Mouse (Mus musculus) layer of hippocampus, postnatal 36 days (tissue): ENCODE data around the gene Dnase1l3. TPM values are rescaled to one million over a fixed set of nuclear protein-coding genes. Genes with fewer than 3 reads are reported as not detected.

ENCODE experiments used
- DNase-seq, 2 experiments: peaks; one replicate each; pipeline ENCODE4 v3.0.0; 2022
- total RNA-seq, 2 experiments: library from RNA; stranded (reverse); gene quantifications; 2 replicates each; pipeline ENCODE4 v1.2.3; 2021

Dnase1l3 gene
- not detected for total RNA-seq

DNA sequence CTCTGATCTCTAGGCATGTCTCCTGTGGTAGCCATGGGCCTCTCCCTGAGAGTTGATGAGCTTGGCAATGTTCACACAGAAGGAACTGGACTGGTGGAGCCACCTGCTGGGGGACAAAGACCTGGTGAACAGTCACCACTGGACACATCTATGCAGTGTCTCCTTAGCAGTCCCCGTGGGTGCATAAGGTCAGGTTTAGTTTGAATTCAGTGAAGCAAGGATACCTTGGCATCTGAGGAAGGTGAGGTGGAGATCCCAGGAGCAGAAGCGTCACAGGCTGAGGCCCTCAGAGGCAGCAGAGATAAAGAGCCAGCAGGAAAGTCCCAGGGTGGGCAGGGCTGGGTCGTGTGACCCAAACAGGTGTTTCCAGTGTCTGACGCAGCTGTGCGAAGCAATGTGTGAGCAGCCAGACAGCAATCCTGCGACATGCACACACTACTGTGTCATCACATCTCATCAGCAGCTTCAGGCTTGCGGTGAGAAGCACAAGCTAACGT, at the start of gene Dnase1l3:
Dnase1l3 (minus strand) TSS at position 303 of the 497 bp plus-strand sequence.
- no peak for DNase-seq

DNA sequence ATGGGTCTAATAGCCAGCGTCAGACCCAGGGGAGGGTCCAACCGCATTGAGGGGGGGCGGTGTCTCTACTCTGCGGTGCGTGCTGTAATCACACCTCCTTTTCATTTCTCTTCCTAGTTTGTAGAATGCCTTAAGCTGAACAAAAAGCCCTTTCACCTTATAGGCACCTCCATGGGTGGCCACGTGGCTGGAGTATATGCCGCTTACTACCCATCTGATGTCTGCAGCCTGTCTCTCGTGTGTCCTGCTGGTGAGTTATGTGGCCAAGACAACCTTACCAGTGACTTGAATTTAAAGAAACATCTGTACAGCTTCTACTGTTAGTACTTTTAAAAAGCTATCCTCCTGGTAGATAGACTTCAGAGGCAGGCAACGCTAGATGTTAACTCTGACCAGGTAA, 48.2 kb upstream of the Dnase1l3 start:
- DNase-seq, result no peak

DNA sequence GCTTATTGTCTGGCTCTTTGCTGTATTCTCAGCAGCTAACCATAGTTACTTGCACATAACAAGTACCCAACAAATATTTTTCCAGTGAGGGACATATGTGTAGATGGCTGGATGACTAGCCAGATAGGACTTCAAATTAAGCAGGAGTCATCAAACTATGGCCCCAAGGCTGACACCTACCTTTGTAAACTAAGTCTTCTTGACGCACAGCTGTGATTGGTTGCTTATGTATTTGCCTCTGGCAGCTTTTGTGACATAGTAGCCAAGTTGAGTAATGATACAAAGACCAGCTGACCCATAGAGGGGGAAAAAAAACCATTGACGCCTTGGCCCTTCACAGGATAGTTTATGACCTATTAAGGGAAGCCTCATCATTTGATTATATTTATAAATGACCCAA, 47.7 kb upstream of the Dnase1l3 start:
- no peak for DNase-seq

DNA sequence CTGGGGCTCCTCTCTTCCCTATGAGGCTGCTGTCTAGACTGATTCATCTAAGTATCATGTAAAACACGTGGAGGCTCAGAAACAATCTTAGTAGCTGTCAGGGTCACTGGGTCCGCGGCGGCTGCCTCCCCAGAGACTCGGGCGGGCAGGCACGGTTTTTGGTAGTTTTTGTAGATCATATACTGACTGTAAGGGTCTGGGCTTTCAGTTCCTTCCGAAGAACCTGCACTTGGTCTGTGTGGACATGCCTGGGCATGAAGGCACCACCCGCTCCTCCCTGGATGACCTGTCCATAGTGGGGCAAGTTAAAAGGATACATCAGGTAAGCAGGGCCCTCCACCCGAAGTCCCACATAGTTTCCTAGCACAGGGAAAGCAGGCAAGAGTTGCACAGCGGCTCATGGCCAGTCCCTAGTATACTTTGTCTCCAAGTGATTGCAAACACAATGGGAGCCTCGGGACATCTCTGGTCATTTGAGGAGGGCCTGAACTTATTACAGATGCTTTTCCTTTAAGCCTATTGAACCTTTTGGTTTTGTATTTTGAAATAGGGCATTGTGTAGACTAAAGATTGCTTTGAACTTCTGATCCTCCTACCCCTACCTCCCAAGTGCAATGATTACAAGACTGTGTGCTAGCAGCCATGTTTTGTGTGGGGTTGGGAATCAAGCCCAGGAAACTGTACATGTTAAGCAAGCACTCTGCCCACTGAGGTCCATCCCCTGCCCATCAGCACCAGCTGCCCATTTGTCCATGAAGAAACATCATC, 46.7 kb upstream of the Dnase1l3 start:
- DNase-seq, result no peak

DNA sequence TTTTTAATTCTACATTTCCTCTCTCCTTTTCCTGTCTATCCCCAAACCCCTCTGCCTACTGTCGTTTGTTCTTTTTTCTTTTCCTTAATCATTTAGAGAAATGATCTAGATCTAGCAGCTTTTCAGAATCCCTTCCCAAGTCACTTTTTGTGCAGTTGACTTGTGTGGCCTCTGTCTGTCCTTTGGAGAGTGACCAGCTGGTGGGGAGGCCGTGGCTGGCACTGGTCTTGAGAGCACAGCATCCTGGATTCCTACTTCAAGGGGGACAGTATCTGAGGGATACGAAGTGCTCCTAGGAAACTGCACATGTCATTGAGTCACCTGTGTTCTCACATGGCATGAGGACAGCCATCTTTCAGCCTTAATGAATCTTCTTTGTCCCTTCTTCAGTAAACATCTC, 45.8 kb upstream of the Dnase1l3 start:
- no peak for DNase-seq

DNA sequence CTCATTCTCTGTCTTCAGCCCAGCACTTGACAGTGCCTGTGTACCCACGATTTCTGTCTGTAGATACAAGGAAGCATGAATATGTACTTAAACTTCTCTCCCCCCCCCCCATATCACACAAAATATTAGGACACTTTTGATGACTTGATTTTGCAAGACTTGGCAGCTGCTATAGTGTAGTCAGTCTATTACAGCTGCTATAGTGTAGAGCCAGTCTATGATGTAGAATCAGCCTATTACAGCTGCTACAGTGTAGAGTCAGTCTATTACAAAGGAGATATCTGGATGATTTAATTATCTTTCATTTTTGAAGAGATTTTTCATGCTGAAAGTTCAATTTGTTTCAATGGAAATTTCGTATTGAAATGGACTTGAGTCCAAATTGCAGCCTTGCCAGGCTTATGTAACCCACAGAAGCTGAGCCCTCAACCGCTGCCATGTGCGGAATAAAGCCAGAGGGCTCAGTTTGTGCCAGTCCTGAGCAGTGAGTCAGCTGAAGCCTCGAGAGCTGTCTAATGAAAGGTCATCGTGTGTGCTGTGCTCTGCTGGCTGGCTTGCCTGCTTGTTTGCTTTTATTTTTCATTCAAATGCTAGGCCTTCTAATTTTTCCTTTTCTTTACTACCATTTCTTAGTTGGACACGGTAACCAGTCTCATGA, 44.5 kb upstream of the Dnase1l3 start:
- peak; percentile 63 to 74 for DNase-seq

DNA sequence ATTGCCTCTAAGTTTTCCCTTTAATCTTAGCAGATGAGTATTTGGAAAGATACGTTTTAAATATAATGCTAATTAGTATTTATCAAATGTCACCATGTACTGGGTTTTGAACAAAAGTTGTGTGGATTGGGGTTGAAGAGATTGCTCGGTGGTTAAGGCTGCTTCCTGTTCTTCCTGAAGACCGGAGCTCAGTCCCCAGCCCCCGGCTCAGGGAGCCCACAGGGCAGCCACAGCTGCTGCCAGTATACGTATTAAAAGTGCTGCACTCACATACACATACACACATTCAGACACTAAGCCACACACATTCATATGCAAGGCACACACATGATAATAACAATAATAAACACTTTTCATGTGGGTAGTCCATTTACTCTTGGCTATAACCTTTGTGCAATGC, 43.8 kb upstream of the Dnase1l3 start:
- no peak for DNase-seq

DNA sequence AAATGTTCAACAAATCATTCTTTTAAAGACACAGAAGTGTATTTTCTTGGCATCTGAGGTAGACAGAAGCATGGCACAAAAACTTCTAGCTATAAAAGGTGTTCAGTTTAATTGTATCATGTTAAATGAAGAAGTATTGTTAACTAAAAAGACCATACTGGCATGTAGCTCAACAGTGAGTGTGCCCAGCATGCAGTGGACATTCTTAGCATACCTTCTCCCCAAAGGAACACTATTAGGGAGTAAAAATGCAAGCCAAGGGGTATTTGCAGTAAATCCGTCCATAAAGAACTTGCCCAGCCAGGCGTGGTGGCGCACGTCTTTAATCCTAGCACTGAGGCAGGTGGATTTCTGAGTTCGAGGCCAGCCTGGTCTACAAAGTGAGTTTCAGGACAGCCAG, 42.0 kb upstream of the Dnase1l3 start:
- no peak for DNase-seq

DNA sequence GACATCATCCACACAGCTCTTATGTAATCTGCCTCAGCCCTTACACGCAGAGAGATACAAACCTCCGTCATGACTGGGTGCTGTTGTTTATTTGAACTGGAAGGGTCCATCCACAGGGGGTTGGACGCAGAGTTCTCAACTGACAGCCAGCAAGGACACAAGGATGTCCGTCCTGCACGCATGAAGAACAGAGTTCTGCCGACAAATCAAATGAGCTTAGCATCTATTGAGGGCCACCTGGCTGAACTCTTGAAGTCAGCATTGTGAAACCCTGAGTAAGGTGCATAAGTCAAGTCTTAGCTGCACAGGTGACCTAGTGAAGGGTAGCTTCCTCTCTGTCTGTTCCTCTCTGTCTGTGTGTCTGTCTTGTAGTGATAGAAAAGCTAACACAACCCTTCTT, 41.6 kb upstream of the Dnase1l3 start:
- no peak for DNase-seq

DNA sequence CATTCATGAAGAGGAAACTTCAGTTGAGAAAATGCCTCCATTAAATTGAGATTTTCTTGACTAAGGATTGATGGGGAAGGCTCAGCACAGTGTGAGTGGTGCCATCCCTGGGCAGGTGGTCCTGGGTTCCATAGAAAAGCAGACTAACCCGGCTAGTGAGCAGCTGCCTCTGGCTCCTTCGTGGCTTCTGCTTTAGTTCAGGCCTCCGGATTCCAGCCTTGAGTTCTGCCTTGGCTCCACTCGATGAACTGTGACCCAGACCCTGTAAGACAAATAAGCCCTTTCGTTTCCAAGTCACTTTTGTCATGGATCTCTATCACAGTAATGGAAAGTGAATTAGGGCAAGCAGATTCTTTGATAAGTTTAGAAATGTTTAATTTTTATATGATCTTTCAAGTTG, 40.2 kb upstream of the Dnase1l3 start:
- no peak for DNase-seq

DNA sequence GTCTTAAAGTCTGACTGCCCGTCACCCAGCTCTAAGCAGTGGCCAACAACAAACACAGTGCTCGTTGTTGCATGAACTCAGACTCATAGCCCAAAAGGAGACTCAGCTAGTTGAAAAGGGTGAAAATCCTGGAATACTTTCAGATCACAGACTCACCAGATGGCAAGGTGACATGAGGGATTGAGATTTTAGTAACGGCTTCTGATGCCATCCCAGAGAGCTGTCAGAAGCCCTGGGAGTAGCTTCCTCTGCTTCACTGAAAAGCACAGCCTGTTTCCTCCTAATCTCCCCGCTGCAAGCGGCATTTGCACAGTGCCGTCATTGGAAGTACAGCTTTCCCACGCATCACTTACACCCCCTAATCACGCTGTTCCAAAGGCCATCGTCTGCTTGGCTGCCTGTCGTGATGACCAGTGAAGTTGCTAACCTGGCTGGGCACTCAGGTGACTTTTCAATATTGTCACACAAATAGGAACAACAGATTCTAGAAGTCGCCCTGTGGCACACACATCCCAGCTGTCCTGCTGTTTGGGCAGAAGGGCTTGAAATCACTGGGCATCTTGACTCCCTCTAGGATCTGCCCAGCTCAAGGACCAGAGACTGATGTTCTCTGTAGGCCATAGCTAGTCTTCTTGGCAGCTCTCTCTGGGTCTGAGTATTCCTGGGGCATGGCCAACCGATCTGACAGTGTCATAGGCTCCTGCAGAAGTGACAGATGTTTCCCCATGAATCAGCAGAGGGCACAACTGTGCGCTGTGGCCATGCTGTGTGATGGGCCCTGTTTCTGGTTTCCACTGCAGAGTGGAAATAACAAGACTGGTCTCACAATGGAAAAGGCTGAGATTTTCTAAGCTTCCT, 37.9 kb upstream of the Dnase1l3 start:
- DNase-seq, result no peak

DNA sequence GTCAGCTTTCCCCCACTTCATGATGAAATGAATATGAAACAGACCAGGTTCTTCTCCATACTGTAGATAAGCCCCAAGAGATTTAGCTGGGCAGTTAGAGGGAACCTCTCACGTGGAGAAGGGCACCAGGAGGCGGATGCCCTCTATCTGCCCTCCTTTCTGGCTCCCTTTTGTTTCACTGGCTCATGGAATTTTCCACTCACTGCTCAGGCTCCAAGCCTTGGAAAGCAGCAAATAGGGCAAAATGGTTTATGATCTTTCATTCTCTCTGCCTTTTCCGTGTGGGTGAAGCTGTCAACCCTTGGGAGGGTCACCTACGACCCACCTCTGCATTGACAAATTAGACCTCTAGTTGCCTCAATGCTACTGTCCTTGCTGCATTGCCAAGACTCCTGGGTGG, 36.2 kb upstream of the Dnase1l3 start:
- no peak for DNase-seq

DNA sequence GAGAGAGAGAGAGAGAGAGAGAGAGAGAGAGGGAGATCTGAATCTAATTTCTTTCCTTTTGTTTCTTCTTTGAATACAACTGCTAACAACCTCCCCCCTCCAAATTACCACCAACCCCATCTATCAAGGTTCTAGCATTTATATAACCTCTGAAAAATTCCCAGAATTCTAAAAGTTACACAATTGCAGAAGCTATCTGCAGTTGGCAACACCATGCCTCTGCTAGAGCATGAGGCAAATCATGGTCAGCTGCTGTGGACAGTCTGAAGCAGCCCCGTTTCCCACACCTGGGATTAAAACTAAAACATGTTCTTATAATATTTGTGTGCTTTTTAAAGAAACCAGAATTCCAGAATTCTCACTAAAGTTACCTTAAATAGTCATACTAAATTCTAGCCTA, 35.4 kb upstream of the Dnase1l3 start:
- no peak for DNase-seq

DNA sequence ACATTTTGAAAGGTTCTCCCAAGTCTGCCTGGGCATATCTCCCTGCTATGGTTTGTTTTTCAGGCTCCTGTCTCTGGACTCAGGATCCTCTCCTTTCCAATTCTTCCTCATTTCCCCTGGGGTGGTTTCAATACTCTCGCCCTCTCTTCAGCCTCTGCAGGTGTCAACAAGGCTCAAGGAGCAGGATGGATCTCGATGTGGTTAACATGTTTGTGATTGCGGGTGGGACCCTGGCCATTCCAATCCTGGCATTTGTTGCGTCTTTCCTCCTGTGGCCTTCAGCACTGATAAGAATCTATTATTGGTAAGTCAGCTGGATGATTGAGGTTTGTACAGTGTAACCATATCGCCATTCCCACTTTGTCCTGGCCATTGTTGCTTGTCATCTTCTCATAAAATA, 33.7 kb upstream of the Dnase1l3 start:
- DNase-seq, result no peak

DNA sequence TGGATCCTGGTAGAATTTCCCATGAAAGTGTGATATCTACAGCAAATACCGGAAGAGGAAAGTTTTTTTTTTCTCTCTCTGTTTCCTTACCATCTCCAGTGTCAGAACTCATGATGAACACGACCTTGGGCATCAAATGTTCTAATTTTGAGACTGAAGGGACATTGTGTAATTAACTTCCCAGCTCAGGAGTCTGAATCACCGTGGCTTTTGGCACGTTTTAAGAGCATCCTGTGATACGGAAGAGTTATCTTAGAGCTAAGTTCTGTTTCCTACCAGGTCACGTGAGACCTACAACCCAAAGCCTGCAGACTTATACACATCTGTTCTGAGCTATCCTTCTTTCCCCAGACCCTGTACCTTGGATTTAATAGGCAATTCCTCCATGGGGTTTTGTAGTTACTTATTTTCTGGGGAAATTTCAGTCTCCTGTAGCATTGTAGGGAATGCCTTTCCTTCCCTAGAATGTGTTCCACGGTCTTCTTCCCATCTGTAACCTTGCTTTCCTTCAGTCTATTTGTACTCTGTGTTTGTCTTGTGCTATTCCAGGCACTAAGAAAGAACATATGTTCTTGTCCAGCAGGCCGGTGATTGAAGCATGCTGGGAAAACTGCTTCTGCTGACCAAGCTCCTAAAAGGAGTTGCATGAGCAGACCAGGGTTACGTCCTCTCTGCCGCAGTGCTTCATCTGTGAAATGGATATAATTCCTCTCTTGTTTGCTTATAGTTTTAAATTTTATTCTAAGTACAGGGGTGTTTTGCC, 32.6 kb upstream of the Dnase1l3 start:
- no peak for DNase-seq

DNA sequence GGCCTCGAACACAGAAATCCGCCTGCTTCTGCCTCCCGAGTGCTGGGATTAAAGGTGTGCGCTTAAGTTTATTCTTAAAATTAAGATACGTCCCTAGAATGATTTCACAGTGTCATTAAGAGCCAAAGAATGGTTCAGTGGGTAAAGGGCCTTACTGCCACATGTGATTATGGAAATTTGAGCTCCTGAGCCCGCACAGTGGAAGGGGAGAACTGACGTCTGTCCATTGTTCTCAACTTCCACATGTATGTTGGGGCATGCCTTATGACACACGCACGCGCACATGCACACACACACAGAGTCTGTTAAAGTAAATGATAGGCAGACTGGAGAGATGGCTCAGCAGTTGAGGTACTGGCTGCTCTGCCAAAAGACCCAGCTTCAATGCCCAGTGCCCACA, 30.6 kb upstream of the Dnase1l3 start:
- no peak for DNase-seq

DNA sequence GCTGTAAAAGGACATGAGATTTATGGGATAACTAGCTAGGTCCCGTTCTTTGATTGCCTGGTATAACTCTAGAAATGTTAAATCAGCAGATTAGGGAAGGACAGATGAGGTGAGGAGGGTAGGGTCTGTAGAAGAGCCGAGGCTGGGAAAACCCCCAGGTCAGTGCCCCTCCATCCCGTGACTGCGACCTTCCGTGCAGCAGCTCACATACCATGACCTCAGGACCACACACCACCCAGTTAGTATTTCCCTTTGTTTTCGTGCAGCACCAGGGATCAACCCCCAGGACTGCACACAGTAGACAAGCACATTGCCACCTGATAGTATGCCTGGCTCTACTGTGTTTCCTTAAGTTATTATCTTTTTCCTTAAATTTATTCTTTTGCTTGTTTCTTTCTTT, 30.1 kb upstream of the Dnase1l3 start:
- no peak for DNase-seq

DNA sequence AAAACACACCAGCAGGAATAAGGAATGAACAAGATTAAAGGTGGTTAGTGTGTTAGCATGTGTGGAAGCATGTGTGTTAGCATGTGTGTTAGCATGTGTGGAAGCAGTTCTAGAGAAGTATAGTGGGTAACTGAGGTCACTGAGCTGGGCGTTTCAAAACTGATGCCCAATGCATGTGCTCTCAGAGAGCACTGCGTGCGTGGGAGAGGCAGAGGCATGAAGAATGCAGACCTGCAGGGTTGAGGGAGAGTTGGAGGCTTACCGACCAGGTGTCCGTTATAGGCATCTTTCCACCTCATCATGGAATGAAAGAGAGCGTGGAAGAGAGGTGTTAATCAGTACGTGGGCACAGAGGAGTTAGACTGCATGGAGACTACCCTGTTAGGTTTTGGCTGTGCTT, 26.2 kb upstream of the Dnase1l3 start:
- DNase-seq, result no peak

DNA sequence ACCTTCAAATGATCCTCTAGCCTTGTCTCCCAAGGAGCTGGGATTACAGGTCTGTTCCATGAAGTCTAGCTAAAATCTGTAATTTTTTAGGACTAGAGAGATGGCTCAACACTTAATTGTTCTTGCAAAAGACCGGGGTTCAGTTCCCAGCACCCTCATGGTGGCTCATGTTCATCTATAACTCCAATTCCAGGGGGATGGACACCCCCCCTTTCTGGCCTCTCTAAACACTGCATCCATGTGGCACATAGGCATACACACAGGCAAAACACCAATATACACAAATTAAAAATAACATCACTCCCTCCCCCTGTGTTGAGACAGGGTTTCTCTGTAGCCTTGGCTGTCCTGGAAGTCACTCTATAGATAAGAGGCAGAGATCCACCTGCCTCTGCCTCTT, 25.6 kb upstream of the Dnase1l3 start:
- DNase-seq, result no peak

DNA sequence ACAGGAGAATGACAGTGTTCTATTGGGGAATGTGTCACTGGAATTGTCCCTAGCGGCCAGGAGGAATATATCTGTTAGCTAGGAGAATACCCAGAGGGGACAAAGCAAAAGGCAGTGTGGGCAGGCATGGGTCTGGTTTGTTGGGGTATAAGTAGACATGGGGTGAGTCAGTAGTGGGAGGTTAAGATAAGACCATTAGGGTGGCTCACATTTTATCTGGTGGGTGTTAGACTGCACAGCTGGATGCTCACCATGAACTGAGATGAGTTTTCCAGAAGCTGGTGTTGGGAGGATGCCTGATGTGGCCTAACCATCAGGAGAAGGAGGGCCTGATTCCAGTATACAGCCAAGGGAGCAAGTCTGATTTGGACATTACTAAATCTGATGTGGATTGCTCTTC, 22.6 kb upstream of the Dnase1l3 start:
- no peak for DNase-seq

DNA sequence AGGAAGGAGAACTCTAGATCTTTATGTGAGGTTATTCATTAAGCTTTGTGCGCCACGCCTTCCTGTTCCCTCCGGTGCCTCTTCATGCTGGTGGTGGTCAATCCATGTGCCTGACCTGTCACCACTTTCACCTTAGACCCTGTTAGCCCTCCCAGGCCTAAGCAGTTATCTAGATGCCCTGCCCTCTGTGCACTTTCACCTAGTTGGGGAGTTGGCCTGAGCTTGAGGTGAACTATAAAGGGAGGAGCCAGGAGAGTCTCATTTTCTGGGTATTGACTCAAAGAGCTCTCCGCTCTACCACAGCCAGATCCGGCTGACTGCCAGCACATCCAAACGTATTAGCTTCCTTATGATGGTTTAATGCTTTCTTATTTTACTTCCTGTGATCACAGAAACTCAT, 21.9 kb upstream of the Dnase1l3 start:
- no peak for DNase-seq

DNA sequence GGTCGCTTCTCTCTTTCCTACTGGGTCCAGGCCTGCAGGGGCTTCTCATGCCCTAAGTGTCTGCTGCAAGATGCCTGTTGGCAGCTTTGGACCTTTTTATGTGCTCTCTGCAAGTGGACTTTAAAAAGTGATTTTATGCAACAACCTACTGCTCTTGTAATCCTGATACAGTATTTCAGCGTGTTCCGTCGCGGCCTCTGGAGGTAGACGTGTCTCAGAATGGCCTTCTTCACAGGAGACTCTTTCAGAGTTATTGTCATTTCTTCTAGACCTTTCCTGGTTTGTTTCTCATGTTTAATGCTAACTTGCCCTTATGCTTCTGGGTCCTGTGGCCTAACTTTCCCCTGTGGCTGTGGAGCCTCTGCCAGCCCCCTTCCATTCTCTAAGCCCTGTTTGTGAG, 21.4 kb upstream of the Dnase1l3 start:
- DNase-seq, result no peak

DNA sequence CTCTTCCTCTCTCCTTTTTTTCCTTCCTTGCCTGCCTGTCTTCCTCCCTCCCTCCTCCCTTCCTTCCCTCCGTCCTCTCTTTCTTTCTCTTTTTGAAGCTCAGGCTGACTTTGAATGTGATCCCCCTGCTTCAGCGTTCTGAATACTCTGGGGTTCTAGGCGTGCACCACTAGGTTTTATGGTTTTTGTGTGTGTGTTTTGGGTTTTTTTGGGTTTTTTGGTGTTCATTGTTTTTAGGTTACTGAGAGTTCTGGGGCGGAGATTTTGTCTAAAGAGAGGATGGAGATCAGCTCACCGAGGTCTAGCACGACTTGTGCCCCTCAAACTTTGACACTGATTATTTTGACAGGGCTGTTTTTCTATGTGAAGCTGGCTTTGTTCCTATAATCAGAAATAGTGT, 17.6 kb upstream of the Dnase1l3 start:
- DNase-seq, result no peak
